In the genomic region with DNA sequence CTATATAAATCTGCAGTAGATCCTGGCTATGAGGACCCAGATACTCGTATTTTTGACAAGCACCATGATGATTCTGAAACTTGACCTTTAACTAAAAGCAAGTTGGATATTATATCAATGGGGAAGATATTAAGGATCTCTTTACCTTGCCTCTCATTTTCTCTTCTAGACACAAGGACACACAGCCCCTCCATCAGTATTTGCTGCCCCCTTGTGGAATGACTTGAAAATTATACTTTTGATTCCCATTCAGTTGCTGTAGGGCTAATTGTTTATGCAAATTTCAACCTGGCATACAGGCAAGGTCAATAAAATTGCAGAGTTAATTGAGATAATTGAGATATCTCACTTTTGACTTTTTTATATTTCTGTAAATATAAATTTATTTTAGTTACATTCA, we compare ENCODE assay signal across 12 mouse cellular contexts.
DNase-seq lines count a peak whose midpoint lies in the region; ATAC-seq and TF ChIP-seq lines count a peak whose summit lies in the region.
"Had no signal": no experiment of that assay in that cellular context is flagged by ENCODE, and none has a peak within 500 bp of the region (broad histone marks: within the 10 kb centered on the region; RNA-seq: fewer than 3 reads in every experiment).

No protein-coding gene starts in this region.

- TF ChIP-seq CTCF in kidney, postnatal 0 days (IDR thresholded peaks at IDR 0.05; ENCODE audit: low read depth), result peak; percentile 51

- H3K9me3 ChIP-seq in kidney, postnatal 0 days (replicated peaks; ENCODE audit: low read length), result no peaks in the 10 kb centered on the region
- no peaks in the 10 kb centered on the region for H3K9me3 ChIP-seq in kidney, embryonic 16.5 days (ENCODE audit: low read length)
- H3K9me3 ChIP-seq: G1E; limb, embryonic 15.5 days had no signal

- no peak for ATAC-seq in kidney, postnatal 0 days (replicated peaks; ENCODE audit: low FRiP score, low read depth)
- no peak for ATAC-seq in kidney, embryonic 16.5 days (ENCODE audit: low FRiP score, low TSS enrichment)

- H3K4me2 ChIP-seq in kidney, postnatal 0 days (ENCODE audit: low read length), result no peak overlapping the region
- no peak overlapping the region for H3K4me2 ChIP-seq in kidney, embryonic 16.5 days (replicated peaks; ENCODE audit: low read depth, low read length)
- H3K4me2 ChIP-seq: limb, embryonic 15.5 days had no signal

- peak; percentile 22 for DNase-seq in kidney, postnatal 0 days (ENCODE audit: low spot score)
- peak; percentile 45 for DNase-seq in A20 (ENCODE audit: low read depth, low spot score)
- DNase-seq in MEL-GATA-1-ER (ENCODE audit: extremely low read depth, low read depth), result peak; percentile 32
- DNase-seq in embryo, embryonic 9.5 days (ENCODE audit: extremely low spot score), result peak; percentile 14
- no peak for DNase-seq in yolk sac, embryonic 10.5 days (ENCODE audit: low spot score)
- DNase-seq in c-Kit-positive CD71-positive TER-119-positive erythroid progenitor cells, embryonic 14.5 days (ENCODE audit: low spot score), result no peak
- DNase-seq: cerebellum, adult 9-11 months; heart, postnatal 36 days; lung, postnatal 4 days had no signal

- H3K36me3 ChIP-seq in kidney, postnatal 0 days (ENCODE audit: insufficient read depth, low read length), result no peaks in the 10 kb centered on the region
- no peaks in the 10 kb centered on the region for H3K36me3 ChIP-seq in kidney, embryonic 16.5 days (ENCODE audit: insufficient read depth, low read length)
- H3K36me3 ChIP-seq: G1E; limb, embryonic 15.5 days had no signal

- H3K4me1 ChIP-seq in kidney, postnatal 0 days (replicated peaks; ENCODE audit: insufficient read depth, low read length), result no peaks in the 10 kb centered on the region
- no peaks in the 10 kb centered on the region for H3K4me1 ChIP-seq in kidney, embryonic 16.5 days (ENCODE audit: insufficient read depth, low read length)
- H3K4me1 ChIP-seq: limb, embryonic 15.5 days had no signal

- H3K4me3 ChIP-seq in kidney, postnatal 0 days (replicated peaks; ENCODE audit: low read depth, low read length), result no peak overlapping the region
- no peak overlapping the region for H3K4me3 ChIP-seq in kidney, embryonic 16.5 days (ENCODE audit: low read length)
- H3K4me3 ChIP-seq: limb, embryonic 15.5 days had no signal

- 47% methylated on average over 1 of the region's 1 CpGs for WGBS in kidney, postnatal 0 days
- 54% methylated on average over 1 of the region's 1 CpGs for WGBS in kidney, embryonic 16.5 days

- no peak overlapping the region for H3K9ac ChIP-seq in kidney, postnatal 0 days (ENCODE audit: low read depth, low read length)
- H3K9ac ChIP-seq in kidney, embryonic 16.5 days (replicated peaks; ENCODE audit: low read length), result no peak overlapping the region
- H3K9ac ChIP-seq: limb, embryonic 15.5 days had no signal

- no peak overlapping the region for H3K27ac ChIP-seq in kidney, postnatal 0 days
- no peak overlapping the region for H3K27ac ChIP-seq in kidney, embryonic 16.5 days (ENCODE audit: low read length)
- H3K27ac ChIP-seq: limb, embryonic 15.5 days had no signal

- no peaks in the 10 kb centered on the region for H3K27me3 ChIP-seq in kidney, postnatal 0 days (ENCODE audit: insufficient read depth, low read length)
- no peaks in the 10 kb centered on the region for H3K27me3 ChIP-seq in kidney, embryonic 16.5 days (ENCODE audit: insufficient read depth, low read length)
- H3K27me3 ChIP-seq: limb, embryonic 15.5 days had no signal

Comparison
In these comparisons a context has a peak if more than half of its experiments do, and no peak if none do; other contexts are left out.
1. DNase-seq: peak in kidney, postnatal 0 days (single experiment), A20 (single experiment), MEL-GATA-1-ER (single experiment) and embryo, embryonic 9.5 days (single experiment); none in yolk sac, embryonic 10.5 days (single experiment) and c-Kit-positive CD71-positive TER-119-positive erythroid progenitor cells, embryonic 14.5 days (single experiment).